Comparison of ENCODE assay signal across 9 mouse cellular contexts in genomic region chr1:177984206-177984605, GRCm38 (mm10). TPM values are rescaled to one million over a fixed set of nuclear protein-coding genes. Genes with fewer than 3 reads are reported as not detected.
DNase-seq lines count a peak whose midpoint lies in the region; ATAC-seq and TF ChIP-seq lines count a peak whose summit lies in the region.
"Had no signal": no experiment of that assay in that cellular context is flagged by ENCODE, and none has a peak within 500 bp of the region (broad histone marks: within the 10 kb centered on the region; RNA-seq: fewer than 3 reads in every experiment).

No protein-coding gene starts in this region.

- H3K4me3 ChIP-seq in heart, embryonic 11.5 days (ENCODE audit: low read depth, low read length) = no peak overlapping the region
- no peak overlapping the region for H3K4me3 ChIP-seq in intestine, embryonic 15.5 days (replicated peaks)
- H3K4me3 ChIP-seq in lung, embryonic 14.5 days (ENCODE audit: low read depth, low read length) = 0 out of 2 replicates have a peak overlapping the region, but pooled peaks have one; percentile 17
- H3K4me3 ChIP-seq in stomach, postnatal 0 days (ENCODE audit: low read depth, low read length) = no peak overlapping the region

- TF ChIP-seq EP300 in stomach, postnatal 0 days (optimal IDR thresholded peaks at IDR 0.05) = no peak

- TF ChIP-seq CTCF in lung, embryonic 14.5 days (IDR thresholded peaks at IDR 0.05; ENCODE audit: low read depth) = no peak
- TF ChIP-seq CTCF in stomach, postnatal 0 days (IDR thresholded peaks at IDR 0.05; ENCODE audit: low read depth) = no peak

- H3K9me3 ChIP-seq in heart, embryonic 11.5 days (replicated peaks; ENCODE audit: control insufficient read depth, low read length) = no peaks in the 10 kb centered on the region
- no peaks in the 10 kb centered on the region for H3K9me3 ChIP-seq in intestine, embryonic 15.5 days
- no peaks in the 10 kb centered on the region for H3K9me3 ChIP-seq in lung, embryonic 14.5 days (ENCODE audit: low read depth, low read length)
- no peaks in the 10 kb centered on the region for H3K9me3 ChIP-seq in stomach, postnatal 0 days (ENCODE audit: control insufficient read depth, low read length)

- H3K9ac ChIP-seq in heart, embryonic 11.5 days (ENCODE audit: low read depth, low read length) = no peak overlapping the region
- H3K9ac ChIP-seq in intestine, embryonic 15.5 days = no peak overlapping the region
- H3K9ac ChIP-seq in lung, embryonic 14.5 days = no peak overlapping the region
- H3K9ac ChIP-seq in stomach, postnatal 0 days (ENCODE audit: low read length) = no peak overlapping the region

- no peaks in the 10 kb centered on the region for H3K36me3 ChIP-seq in heart, embryonic 11.5 days (ENCODE audit: control insufficient read depth, insufficient read depth, low read length)
- H3K36me3 ChIP-seq in intestine, embryonic 15.5 days = no peaks in the 10 kb centered on the region
- H3K36me3 ChIP-seq in lung, embryonic 14.5 days (ENCODE audit: insufficient read depth) = no peaks in the 10 kb centered on the region
- H3K36me3 ChIP-seq in stomach, postnatal 0 days (ENCODE audit: control insufficient read depth, insufficient read depth, low read length) = no peaks in the 10 kb centered on the region

- H3K4me1 ChIP-seq in heart, embryonic 11.5 days (ENCODE audit: control insufficient read depth, insufficient read depth, low read length) = no peaks in the 10 kb centered on the region; the same call in 1 of the 2 replicates
- H3K4me1 ChIP-seq in intestine, embryonic 15.5 days (replicated peaks) = no peaks in the 10 kb centered on the region
- no peaks in the 10 kb centered on the region for H3K4me1 ChIP-seq in lung, embryonic 14.5 days (ENCODE audit: insufficient read depth)
- 0 out of 2 replicates have a peak, but pooled peaks cover 2% of the 10 kb centered on the region for H3K4me1 ChIP-seq in stomach, postnatal 0 days (replicated peaks; ENCODE audit: control insufficient read depth, insufficient read depth)

- no peak overlapping the region for H3K27ac ChIP-seq in heart, embryonic 11.5 days (ENCODE audit: low read depth, low read length)
- H3K27ac ChIP-seq in intestine, embryonic 15.5 days = no peak overlapping the region
- H3K27ac ChIP-seq in lung, embryonic 14.5 days (ENCODE audit: low read depth) = no peak overlapping the region
- no peak overlapping the region for H3K27ac ChIP-seq in stomach, postnatal 0 days (replicated peaks)
- H3K27ac ChIP-seq: macrophage had no signal

- H3K4me2 ChIP-seq in heart, embryonic 11.5 days = peak overlapping the region; percentile 46
- peak overlapping the region; percentile 42 for H3K4me2 ChIP-seq in intestine, embryonic 15.5 days (replicated peaks)
- H3K4me2 ChIP-seq in lung, embryonic 14.5 days = peak overlapping the region; percentile 53
- peak overlapping the region; percentile 23; the same call in 1 of the 2 replicates for H3K4me2 ChIP-seq in stomach, postnatal 0 days (replicated peaks; ENCODE audit: low read depth)

- no peak for DNase-seq in heart, adult 9 months (ENCODE audit: low spot score in 2 of 2)
- peak; percentile 30 to 49 for DNase-seq in cerebellum, postnatal 10 days
- peak; percentile 7 for DNase-seq in lung, embryonic 14.5 days
- peak; percentile 15 for DNase-seq in stomach, postnatal 0 days (ENCODE audit: low spot score)
- no peak for DNase-seq in thymus, postnatal 36 days
- no peak for DNase-seq in ovary, postnatal 14 days (ENCODE audit: low spot score)

- H3K27me3 ChIP-seq in heart, embryonic 11.5 days (ENCODE audit: control insufficient read depth, insufficient read depth, low read length) = no peaks in the 10 kb centered on the region
- no peaks in the 10 kb centered on the region for H3K27me3 ChIP-seq in intestine, embryonic 15.5 days (replicated peaks)
- no peaks in the 10 kb centered on the region for H3K27me3 ChIP-seq in lung, embryonic 14.5 days (ENCODE audit: insufficient read depth, low read length)
- no peaks in the 10 kb centered on the region for H3K27me3 ChIP-seq in stomach, postnatal 0 days (ENCODE audit: control insufficient read depth, insufficient read depth, low read length)

- 57% methylated on average over 9 of the region's 9 CpGs for WGBS in heart, embryonic 11.5 days (ENCODE audit: insufficient replicate concordance)
- WGBS in intestine, embryonic 15.5 days = 56% methylated on average over 9 of the region's 9 CpGs
- WGBS in lung, embryonic 14.5 days = 51% methylated on average over 9 of the region's 9 CpGs
- 46% methylated on average over 9 of the region's 9 CpGs for WGBS in stomach, postnatal 0 days

- no peak for ATAC-seq in heart, embryonic 11.5 days (replicated peaks; ENCODE audit: insufficient number of reproducible peaks, low FRiP score, low TSS enrichment)
- ATAC-seq in intestine, embryonic 15.5 days = no peak
- ATAC-seq in lung, embryonic 14.5 days (ENCODE audit: insufficient read depth) = no peak
- ATAC-seq in stomach, postnatal 0 days (ENCODE audit: low FRiP score, low TSS enrichment) = no peak

RNA-seq across cellular contexts. Expression of gene Catspere2, which starts 1.0 kb away (rescaled TPM):
- 0.11 and 0.14 TPM in 2 replicates for polyA plus RNA-seq in heart, embryonic 11.5 days (2014; fragmentation: Nextera tagmentation; extraction: Ambion mirVana)
- 0.09 and 0.13 TPM in 2 replicates for polyA plus RNA-seq in intestine, embryonic 15.5 days (2015; fragmentation: Nextera tagmentation; extraction: Ambion mirVana)
- 0.14 and 0.53 TPM in 2 replicates for polyA plus RNA-seq in lung, embryonic 14.5 days (2014; fragmentation: Nextera tagmentation; extraction: Ambion mirVana)
- 0.31 and 0.36 TPM in 2 replicates for polyA plus RNA-seq in stomach, postnatal 0 days (2015; fragmentation: Nextera tagmentation; extraction: Ambion mirVana)

Comparison
In these comparisons a context has a peak if more than half of its experiments do, and no peak if none do; other contexts are left out.
1. DNase-seq: peak in cerebellum, postnatal 10 days (2 of 2), lung, embryonic 14.5 days (single experiment) and stomach, postnatal 0 days (single experiment); none in heart, adult 9 months (0 of 2), thymus, postnatal 36 days (0 of 2) and ovary, postnatal 14 days (single experiment).
2. Peak in every context shown above with its lines, with median percentiles within 50 percentile points of each other: H3K4me2 ChIP-seq.